Mouse (Mus musculus) midbrain, embryonic 15.5 days (tissue): ENCODE results near the gene Skap2. TPM values are rescaled to one million over a fixed set of nuclear protein-coding genes. Genes with fewer than 3 reads are reported as not detected.

Source experiments
- ATAC-seq: fragments of 200-750 bp; cut with Nextera tagmentation; replicated peaks from 2 replicates; pipeline ENCODE4 v1.8.0; 2017; ENCODE audit warnings: moderate TSS enrichment
- H3K27ac ChIP-seq: fragments of 300-500 bp; sonication (generic); 2 replicates; pipeline ENCODE4 v1.5.1; 2015; ENCODE audit warnings: mild to moderate bottlenecking, inconsistent platforms
- H3K27me3 ChIP-seq: fragments of 300-500 bp; sonication (generic); replicated peaks from 2 replicates; pipeline ENCODE4 v1.6.1; 2015; ENCODE audit warnings: inconsistent platforms
- H3K36me3 ChIP-seq: fragments of 300-500 bp; sonication (generic); replicated peaks from 2 replicates; pipeline ENCODE4 v1.6.1; 2015; ENCODE audit warnings: inconsistent platforms
- H3K4me1 ChIP-seq: fragments of 300-500 bp; sonication (generic); 2 replicates; pipeline ENCODE4 v1.6.1; 2015; ENCODE audit warnings: inconsistent platforms
- H3K4me2 ChIP-seq: fragments of 300-500 bp; sonication (generic); 2 replicates; pipeline ENCODE4 v1.6.1; 2015; ENCODE audit warnings: inconsistent platforms, mild to moderate bottlenecking, moderate library complexity
- H3K4me3 ChIP-seq: fragments of 300-500 bp; sonication (generic); 2 replicates; pipeline ENCODE4 v1.5.1; 2015; ENCODE audit warnings: mild to moderate bottlenecking, inconsistent platforms
- H3K9ac ChIP-seq: fragments of 300-500 bp; sonication (generic); 2 replicates; pipeline ENCODE4 v1.6.1; 2015; ENCODE audit warnings: mild to moderate bottlenecking, inconsistent platforms
- H3K9me3 ChIP-seq: fragments of 300-500 bp; sonication (generic); 2 replicates; pipeline ENCODE4 v1.6.1; 2016; ENCODE audit warnings: inconsistent platforms
- WGBS: fragments of 180-500 bp; shearing (Covaris S2); methylation state at CpG from one replicate; pipeline ENCODE4 v1.1.7; 2015; ENCODE audit warnings: mixed read lengths; 5-methylcytosine and 5-hydroxymethylcytosine counted together
- polyA plus RNA-seq: library from polyadenylated mRNA; unstranded; fragments of >200 nt; fragmentation: Nextera tagmentation; extraction: Ambion mirVana; gene quantifications from 2 replicates; pipeline ENCODE4 v1.2.1, GENCODE M21; 2015

Gene Skap2
- polyA plus RNA-seq, 1 experiment from 2014 or later, result 5.4 TPM

DNA sequence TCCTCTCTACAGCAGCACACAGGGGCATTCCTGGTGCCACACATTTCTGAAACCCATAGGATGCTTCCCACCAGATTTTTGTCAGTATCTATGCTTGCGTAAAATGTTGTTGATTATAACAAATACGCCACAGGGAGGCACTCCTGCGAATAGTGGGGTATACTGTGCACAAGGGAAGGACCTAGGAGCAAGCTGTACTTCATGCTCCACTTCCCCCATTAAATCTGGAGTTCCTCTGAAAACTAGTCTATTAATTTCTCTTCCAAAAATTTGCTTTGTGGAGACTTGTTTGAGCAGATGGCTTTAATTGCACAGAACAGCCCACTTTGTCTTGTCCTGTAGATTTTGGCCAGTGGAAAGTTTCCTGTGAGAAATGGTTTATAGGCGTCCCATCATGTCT lies 201.4 kb downstream of the Skap2 start:
- Histone ChIP-seq H3K4me1 (0 out of 2 replicates have a peak, but pooled peaks cover 4% of the 10 kb centered on the region), H3K4me3 (no peak overlapping the region), H3K27me3 (no peaks in the 10 kb centered on the region), H3K4me2 (no peak overlapping the region), H3K27ac (no peak overlapping the region), H3K9ac (no peak overlapping the region), H3K9me3 (no peaks in the 10 kb centered on the region), H3K36me3 (no peaks in the 10 kb centered on the region)
- ATAC-seq, result no peak
- 93% methylated on average over 4 of the region's 4 CpGs for WGBS

DNA sequence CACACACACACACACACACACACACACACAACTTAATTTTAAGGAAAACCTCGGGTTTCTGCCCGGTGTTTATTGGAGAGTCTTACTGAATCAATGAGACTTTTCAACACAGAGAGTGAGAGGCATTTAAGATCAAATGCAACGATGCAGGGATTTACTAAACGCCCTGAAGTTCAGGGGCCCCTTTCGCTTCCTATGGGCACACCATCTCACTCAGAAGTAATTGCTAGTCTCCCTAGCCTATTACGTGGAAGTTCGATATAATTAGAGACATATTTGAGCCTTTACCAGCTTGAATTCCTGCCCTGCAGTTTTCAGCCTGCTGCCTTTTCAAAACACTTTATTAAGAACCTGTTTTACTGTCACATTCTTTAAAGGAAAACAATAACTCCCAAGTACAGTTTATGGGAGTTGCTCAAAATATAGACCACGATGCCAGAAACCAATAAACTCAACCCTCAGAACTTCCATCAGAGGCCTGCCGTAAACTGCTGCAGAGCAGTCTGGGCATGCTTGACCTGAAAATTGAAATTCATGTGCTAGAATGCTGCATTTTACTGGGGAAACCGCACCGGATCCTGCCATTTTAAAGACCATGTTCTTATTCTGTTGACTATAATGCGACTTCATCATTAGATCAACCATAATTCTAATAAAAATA lies 203.1 kb downstream of the Skap2 start:
- Histone ChIP-seq H3K4me1 (0 out of 2 replicates have a peak, but pooled peaks cover 4% of the 10 kb centered on the region), H3K27me3 (no peaks in the 10 kb centered on the region), H3K9ac (no peak overlapping the region), H3K27ac (no peak overlapping the region), H3K36me3 (no peaks in the 10 kb centered on the region), H3K9me3 (no peaks in the 10 kb centered on the region), H3K4me3 (no peak overlapping the region), H3K4me2 (no peak overlapping the region)
- WGBS, result 77% methylated on average over 12 of the region's 12 CpGs
- no peak for ATAC-seq

DNA sequence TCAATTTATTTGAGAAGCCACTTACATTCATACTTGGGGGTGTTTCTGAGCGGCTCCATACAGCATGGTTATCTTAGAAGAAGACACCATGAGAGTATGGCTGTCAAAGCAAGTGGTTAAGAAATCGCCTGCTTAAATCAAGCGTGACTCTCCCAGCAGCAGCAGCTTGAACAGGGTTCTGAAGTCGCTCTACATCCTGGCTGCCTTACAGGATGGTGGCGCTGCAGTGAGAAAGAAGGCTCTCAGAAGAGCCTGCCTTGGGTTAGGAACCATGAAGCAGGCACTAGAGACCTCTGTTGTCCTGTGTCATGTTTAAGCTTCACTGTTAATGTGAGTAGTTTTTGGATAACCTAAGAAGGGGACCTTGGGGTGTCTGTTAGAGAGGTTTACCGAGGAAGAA lies 204.3 kb downstream of the Skap2 start:
- Histone ChIP-seq H3K4me2 (no peak overlapping the region), H3K4me1 (0 out of 2 replicates have a peak, but pooled peaks cover 4% of the 10 kb centered on the region), H3K27me3 (no peaks in the 10 kb centered on the region), H3K9ac (no peak overlapping the region), H3K36me3 (no peaks in the 10 kb centered on the region), H3K27ac (no peak overlapping the region), H3K9me3 (no peaks in the 10 kb centered on the region), H3K4me3 (no peak overlapping the region)
- WGBS, result 70% methylated on average over 6 of the region's 6 CpGs
- no peak for ATAC-seq

Other genes with a start within 250 kb of the Skap2 start
- 0.14 TPM in 1 of 2 replicates, not detected in the other for gene Hoxa1, start 145.8 kb upstream of the Skap2 start, polyA plus RNA-seq
- gene Hoxa2, start 152.3 kb upstream of the Skap2 start, polyA plus RNA-seq, result 0.19 and 0.25 TPM in 2 replicates
- not detected in 2 replicates for gene 5730596B20Rik, start 164.9 kb upstream of the Skap2 start, polyA plus RNA-seq
- gene Hoxa4, start 179.2 kb upstream of the Skap2 start, polyA plus RNA-seq, result not detected in 2 replicates
- gene Hoxa5, start 192.0 kb upstream of the Skap2 start, polyA plus RNA-seq, result 0.64 TPM in 1 of 2 replicates, not detected in the other
- gene Hoxa6, start 196.2 kb upstream of the Skap2 start, polyA plus RNA-seq, result not detected in 2 replicates
- not detected in 2 replicates for gene Hoxa3, start 200.8 kb upstream of the Skap2 start, polyA plus RNA-seq
- not detected in 2 replicates for gene Gm28308, start 200.8 kb upstream of the Skap2 start, polyA plus RNA-seq
- gene Hoxa7, start 209.3 kb upstream of the Skap2 start, polyA plus RNA-seq, result not detected in 2 replicates
- not detected in 2 replicates for gene Hoxa9, start 218.5 kb upstream of the Skap2 start, polyA plus RNA-seq
- 0.15 TPM in 1 of 2 replicates, not detected in the other for gene Hoxa10, start 228.3 kb upstream of the Skap2 start, polyA plus RNA-seq
- 0.13 TPM in 1 of 2 replicates, not detected in the other for gene Hoxa11, start 233.3 kb upstream of the Skap2 start, polyA plus RNA-seq
- not detected in 2 replicates for gene Hoxa13, start 248.3 kb upstream of the Skap2 start, polyA plus RNA-seq